Mouse (Mus musculus) small intestine, adult 2 months (tissue): ENCODE data around the gene Ubap2l.

Source experiments
- CTCF ChIP-seq: fragments of 200-500 bp; IDR thresholded peaks from 2 replicates; pipeline ENCODE4 v1.5.1; 2012; ENCODE audit warnings: low read depth, mild to moderate bottlenecking, control low read depth, inconsistent platforms, low read length, moderate library complexity, mixed read lengths; ENCODE audit not compliant: insufficient replicate concordance, insufficient read length; ENCODE audit errors: extremely low read depth
- POLR2A ChIP-seq: fragments of 200-500 bp; IDR thresholded peaks from 2 replicates; pipeline ENCODE4 v1.6.1; 2012; ENCODE audit warnings: low read depth, mild to moderate bottlenecking, control low read depth, inconsistent platforms, low read length, moderate library complexity

DNA sequence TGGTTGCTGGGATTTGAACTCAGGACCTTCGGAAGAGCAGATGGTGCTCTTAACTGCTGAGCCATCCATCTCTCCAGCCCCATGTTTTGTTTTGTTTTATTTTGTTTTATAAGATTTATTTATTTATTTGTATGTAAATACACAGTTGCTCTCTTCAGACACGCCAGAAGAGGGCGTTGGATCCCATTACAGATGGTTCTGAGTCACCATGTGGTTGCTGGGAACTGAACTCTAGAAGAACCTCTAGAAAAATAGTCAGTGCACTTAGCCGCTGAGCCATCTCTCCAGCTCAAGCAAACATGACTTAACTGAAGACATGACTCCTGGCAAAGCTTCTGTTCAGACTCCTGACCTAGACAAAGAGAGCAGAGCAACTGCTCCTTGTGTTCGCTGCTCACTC, 70.0 kb downstream of the Ubap2l start:
- TF ChIP-seq POLR2A (no peak), CTCF (no peak)
